Mouse (Mus musculus): ENCODE measurements around the gene Agap2.
A peak's percentile ranks its signal among the peaks of the same experiment; 100 is the strongest.
"Not testable (repeated sequence)": the region's sequence is repeated elsewhere in the genome, so short reads cannot be mapped to it uniquely, and the experiment has no call there.

Agap2 gene

DNA sequence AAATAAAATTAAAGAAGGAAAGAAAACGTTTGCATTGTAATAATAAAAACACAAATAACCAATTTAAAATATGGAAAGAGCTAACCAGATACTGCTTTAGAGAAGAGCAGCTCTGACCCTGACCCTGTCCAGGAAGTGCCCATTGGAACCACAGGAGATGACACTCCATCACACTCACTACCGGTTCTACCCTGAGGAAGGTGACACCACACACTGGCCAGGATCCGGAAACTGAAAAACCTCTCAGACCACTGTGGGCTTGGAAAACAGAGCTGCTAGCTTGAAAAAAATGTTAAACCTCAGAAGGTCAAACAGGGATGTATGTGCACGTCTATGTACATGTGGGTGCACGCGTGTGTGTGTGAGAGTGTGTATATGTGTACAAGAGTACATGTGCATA, 26.1 kb downstream of the Agap2 start:
- DNase-seq (ENCODE audit: low spot score in 2 of 2), result no peak

DNA sequence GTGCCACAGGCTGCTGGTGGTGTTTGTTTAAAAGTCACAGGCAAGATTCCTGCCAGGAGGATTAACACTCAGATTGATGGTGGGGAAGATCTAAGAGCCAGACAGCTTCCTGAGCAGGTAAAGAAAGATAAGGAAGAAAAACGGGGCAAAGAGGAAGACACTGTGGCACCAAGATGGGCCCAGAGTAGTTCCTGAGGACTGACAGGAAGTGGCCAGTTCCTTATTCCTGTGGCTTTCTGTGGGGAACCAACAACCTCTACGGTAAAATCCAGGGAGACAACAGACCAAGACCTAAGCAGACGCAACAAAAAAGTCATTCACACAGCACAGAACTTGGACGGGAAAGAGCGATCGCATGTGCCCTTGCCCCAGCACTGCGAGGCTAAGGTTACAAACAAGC, 28.5 kb downstream of the Agap2 start:
- DNase-seq (ENCODE audit: low spot score in 2 of 2), result no peak

DNA sequence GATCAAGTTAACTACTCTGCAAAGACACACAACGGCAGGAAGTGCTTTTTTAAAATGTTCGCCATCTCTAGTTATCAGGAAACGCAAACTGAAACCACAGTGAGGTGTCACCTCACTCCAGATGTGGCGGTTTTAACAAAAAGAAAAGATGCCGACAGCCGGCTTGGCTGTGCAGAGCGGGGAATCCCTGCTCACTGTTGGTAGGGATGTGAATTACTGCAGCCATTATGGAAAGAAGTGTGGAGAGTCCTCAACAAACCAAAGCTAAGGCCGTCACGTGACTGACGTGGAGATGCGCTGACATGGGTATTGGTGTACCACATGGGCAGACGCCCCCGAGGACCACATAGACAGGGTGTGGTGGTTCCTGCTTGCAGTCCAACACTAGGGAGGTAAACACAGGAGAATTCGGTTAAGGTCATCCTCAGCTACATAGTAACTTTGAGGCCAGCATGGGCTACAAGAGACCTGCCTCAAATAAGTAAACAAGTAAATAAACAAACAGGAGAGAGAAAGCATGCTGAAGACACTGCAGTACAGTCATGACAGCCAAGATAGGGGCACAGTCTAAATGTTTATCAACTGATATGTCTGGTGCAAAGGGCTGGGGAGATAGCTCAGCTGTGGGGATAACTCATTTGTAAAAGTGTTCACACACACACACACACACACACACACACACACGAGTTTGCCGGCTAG, 32.6 kb downstream of the Agap2 start:
- DNase-seq (ENCODE audit: low spot score in 2 of 2), result no peak

DNA sequence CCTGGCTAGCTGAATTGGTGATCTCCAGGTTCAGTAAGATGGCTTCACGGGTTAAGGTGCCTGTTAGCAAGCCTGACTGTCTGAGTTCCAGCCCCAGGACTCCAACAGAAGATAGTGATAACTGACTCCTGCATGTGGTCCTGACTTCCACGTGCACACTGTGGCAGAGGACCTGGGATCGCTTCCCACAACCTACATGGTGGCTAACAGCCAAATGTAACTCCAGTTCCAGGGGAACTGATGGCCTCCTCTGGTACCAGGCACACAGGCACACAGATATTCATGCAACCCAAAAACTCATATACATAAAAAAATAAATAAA, 33.1 kb downstream of the Agap2 start:
- no peak for DNase-seq (ENCODE audit: low spot score in 2 of 2)

DNA sequence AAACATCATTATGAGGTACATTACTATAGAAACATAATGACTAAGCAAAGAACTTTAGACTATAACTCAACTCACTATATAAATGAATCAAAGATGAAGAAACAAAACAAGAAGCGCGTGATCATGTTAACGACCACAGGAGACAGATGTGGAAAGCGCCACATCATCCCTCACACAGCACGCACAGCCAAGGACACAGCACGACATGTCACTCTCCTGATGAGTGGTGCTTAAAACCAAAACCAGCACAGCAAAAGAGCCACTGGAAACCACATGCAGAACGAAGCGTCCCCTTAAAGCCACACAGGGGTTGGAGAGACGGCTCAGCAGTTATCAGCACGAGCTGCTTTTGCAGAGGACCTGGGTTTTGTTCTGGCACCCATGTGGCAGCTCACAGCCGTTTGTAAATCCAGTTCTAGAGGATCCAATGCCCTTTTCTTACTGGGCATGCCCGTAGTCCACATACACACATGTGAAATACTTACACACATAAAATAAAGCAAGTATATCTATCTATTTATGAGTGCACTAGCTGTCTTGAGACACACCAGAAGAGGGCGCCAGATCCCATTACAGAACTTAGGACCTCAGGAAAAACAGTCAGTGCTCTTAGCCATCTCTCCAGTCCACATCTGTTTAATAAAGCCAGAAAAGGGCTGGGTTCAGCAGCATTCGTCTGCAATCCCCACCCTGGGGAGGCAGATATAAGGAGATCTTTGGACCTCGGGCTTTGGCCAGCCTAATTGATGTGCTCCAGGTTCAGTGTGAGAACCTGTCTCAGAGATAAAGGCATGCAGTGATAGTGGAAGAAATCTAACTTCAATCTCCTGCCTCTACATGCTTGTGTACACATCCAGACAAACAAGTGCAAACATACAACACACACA, 36.2 kb downstream of the Agap2 start:
- no peak for DNase-seq (ENCODE audit: low spot score in 2 of 2)

DNA sequence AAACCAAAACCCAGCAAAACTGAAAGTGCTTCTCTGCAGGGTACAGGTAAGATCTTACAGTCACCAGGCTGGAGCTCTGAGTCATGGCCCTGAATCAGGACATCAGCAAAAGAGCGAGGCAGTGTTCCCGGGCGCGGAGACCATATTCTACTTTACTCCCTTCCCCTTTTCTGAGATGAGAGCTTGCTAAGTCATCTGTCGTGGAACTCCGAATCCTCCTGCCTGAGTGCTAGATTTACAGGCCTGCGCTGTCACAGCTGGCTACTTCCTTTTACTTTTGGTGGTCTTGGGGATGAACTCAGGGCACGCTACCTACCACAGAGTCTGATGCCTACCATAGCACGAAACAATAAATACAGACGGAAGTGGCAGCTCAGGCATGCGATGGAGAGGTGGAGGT, 39.3 kb downstream of the Agap2 start:
- no peak for DNase-seq (ENCODE audit: low spot score in 2 of 2)

DNA sequence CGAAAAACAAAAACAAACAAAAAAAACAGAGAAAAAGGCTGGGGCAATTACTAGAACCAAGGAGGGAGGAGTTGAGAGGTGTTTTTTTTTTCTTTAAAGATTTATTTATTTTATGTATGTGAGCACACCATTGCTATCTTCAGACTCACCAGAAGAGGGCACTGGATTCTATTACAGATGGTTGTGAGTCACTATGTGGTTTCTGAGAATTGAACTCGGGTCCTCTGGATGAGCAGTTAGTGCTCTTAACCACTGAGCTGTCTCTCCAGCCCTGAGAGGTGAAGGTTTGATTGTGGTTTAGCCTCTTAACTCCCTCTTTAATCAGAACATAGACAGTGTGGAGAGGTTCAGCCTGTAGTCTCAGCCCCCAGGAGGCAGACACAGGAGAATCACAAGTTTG, 40.0 kb downstream of the Agap2 start:
- no peak for DNase-seq (ENCODE audit: low spot score in 2 of 2)

DNA sequence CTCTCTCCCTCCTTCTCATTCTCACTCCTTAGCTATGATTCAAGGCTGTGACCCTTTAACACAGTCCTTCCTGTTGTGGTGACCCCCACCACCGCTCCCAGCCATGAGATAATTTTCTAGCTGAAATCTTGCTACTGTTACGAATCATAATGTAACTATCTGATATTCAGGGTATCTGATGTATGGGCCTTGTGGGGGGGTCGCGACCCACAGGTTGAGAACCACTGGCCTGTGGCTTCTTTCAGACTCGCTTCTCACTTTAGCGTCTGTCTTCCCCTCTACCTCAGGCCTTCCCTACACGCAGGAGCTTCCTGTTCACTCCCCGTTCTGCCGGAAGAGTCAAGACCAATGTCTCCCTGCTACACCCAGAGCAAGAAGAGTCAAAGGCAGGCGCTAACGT, 43.4 kb downstream of the Agap2 start:
- DNase-seq (ENCODE audit: low spot score in 2 of 2), result no peak

DNA sequence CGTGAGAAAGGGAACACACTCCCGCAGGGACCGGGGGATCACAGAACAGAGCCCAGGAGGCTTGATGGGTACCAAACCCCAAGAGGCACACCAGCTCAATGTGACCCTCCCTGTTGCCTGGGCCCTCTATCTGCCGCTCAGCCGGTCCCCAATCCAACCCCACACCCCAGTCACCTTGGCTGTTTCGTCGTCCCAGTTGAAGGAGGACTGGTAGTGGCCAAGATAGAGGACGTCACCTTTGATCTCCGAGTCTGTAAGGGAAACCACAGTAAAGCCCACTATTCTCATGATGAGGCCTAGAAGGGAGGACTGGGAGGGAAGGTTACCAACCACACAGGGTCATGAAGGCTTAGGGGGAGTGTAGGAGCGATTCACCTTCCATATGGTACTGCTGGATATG, 44.1 kb downstream of the Agap2 start:
- DNase-seq (ENCODE audit: low spot score in 2 of 2), result no peak

DNA sequence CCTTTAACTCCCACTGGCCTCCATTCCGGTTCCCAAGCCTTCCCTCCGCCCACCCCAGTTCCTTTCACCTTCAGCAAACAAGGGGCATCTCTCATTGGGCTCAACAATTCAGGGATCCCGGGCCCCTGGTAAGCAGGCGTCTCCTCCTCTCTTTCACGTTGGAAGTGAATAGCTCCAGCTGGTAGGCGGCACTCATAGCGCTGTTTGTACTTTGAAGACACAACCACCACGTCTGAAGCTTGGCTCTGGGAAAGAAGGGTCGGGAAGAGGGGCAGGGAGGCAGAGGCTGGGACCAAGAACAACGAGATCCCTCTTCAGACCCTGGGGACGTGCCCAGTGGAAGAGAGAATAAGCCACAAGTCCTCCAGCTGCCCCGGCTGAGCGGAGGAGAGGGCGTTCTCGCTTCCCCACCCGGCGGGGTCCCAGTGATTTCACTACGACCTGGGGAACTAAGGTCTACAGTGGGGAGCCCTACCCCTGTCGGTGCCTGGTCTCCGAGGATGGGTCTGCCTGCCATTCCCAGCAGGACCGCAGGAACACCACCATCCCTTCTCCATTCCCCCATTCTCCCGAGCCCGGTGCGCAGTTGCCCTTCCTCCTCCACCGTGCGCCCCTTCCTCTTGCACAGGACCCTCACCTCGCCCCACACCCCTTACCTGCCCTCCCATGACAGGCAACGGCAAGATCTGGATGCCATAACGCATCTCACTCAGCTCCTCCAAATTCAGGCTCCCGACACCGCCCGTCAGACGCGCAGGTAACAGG, 45.4 kb downstream of the Agap2 start:
- DNase-seq (ENCODE audit: low spot score in 2 of 2), result no peak

DNA sequence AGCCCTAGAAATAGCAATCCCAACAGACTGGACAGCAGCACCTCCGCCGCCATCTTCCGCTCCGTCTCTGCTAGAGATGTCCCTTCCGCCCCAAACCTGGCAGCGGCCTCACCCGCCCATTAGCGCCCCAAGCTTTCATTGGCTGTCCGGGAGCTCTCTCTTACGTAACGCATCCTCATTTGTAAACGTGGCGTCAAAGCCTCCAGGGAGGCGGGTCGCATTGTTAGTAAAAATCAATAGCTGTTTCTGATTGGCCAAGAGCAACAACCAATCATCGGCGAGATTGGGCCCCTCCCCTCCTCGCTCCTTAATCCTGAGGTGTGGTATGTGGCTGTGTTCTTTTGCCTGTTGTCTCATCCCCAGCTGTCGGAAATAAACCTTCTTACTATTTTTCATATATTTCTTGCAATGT, 46.0 kb downstream of the Agap2 start, which contains the start of gene Os9:
Os9 (minus strand) TSS at position 66 of the 412 bp plus-strand sequence.
- DNase-seq (ENCODE audit: low spot score in 2 of 2), result peak; percentile 89 to 94

DNA sequence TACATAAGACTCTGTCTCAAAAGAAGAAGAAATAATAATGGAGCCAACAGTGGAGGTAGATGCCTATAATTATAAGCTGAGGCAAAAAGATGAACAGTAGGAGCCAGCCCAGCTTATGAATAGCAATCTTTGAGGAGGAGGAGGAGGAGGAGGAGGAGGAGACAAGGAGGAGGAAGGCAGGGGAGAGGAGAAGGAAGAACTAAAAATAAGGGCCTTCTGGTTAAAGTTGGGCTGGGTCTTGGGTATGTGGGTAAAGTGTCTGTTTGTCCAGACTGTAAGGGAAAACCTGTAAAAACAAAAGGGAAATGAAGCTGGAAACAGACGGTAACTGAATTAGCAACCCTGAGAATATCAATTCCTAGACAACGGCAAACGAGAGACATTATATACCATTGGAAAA, 46.9 kb downstream of the Agap2 start:
- DNase-seq (ENCODE audit: low spot score in 2 of 2), result no peak

DNA sequence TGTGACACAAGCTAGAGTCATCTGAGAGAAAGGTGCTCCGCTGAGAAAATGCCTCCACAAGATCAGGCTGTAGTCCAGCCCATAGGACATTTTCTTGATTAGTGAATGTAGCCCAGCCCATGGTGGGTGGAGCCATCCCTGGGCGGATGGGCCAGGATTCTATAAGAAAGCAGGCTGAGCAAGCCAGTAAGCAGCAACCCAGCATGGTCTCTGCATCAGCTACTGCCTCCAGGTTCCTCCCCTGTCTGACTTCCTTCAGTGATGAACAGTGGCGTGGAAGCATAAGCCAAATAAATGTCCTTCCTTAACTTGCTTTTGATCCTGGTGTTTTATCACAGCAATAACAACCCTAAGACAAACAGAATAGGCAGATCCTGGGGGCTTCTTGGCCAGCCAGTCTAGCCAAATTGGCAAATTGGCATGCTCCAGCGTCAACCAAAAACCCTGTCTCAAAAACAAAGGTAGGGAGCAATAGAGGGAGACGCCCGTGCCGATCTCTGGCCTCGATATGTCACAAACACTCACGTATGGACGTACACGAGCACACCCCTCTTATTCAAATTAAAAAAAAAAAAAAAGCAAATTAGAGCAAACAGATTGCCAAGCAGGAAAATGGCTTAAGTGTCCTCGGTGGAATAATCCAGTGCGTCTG, 47.8 kb downstream of the Agap2 start:
- DNase-seq (ENCODE audit: low spot score in 2 of 2), result peak in 1 of 2 experiments; percentile 27

DNA sequence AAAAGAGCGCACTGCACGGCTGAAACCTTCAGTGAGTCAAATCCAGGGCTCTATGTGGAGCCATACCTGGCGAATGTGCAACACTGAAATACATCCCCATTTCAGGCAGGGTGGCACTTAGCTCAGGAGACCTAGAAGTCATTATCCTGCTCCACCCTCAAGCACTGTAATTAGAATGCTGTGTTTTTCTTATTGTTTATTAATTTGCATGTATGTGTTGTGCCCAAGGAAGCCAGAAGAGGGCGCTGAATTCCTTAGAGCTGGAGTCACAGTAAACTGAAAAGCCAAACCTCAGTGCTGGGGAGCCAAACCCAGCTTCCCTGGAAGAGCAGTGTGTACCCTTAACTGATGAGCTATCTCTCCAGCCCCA, 48.3 kb downstream of the Agap2 start:
- peak; percentile 39 to 64 for DNase-seq (ENCODE audit: low spot score in 2 of 2)

DNA sequence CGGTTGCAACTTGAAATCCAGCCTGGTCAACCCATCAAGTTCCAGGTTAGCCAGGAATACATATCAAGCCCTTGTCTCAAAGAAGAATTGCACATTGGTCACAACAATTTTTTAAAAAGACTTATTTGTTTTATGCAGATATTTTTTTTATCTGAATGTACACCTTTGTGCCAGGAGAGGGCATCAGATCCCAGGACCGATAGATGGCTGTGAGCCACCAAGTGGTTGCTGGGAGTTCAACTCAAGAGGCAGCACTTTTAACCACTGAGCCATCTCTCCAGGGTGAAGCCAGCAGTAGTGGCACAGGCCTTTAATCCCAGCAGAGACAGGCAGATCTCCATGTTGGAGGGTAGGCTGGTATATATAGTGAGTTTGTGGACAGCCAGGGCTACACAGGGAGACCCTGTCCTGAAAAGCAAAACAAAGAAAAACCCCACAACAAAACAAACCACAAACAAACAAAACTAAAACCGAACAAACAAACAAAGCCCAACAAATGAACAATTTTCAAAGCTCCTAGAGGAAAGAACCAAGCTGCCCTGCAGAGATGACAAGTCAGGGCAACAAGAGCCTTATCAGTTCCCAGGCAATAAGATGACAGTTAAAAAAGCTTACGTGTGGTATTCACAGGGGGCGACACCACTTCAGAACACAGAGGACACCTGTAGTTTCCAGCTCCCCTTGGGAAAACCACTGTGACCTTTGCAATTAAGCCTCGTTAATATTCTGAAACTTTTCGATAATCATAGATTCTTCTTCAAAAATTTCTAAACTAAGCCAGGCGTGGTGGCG, 50.3 kb downstream of the Agap2 start:
- DNase-seq (ENCODE audit: low spot score in 2 of 2), result no peak

DNA sequence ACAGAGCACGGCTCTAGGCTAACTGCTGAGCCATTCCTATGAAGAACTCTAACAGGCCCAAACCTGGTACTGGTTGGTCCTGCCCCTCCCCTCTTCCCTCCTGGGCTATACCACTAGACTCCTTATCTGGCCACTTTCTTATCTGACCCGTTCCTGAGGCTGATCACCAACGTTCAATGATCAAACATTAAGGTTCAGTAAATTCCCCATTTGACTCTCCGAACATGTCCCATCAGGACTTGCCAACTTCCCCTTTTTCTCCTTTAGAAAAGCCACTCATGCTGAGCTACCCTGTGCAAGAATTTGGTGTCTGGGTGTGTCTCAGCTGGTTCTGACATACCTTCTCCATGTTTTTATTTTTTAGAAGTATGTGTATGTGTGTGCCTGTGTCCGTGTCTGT, 51.5 kb downstream of the Agap2 start:
- DNase-seq (ENCODE audit: low spot score in 2 of 2), result no peak

DNA sequence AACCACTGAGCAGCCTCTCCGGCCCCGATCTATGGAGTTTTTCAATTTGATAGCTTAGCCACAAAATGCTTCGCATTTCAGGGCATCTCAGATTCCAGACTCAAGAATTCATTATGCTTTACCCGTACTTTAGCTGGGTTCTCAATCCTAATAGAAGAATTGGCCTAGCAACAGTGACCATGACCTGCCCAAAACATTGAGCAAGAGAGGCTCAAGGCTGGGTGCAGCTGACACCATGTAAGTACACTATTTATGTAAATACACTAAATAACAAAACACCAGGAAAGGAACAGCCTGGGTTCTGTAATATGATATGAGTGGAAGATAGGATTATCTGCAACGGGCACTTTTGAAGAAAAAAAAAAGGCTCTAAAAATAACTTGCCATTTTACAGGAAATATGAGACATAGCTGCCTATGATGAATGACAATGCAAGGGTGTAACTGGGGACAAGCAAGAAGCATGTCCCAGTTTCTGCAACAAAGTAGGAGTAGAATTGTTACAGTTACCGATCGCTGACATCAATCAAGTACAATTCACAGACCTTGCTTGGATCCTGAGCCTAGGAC, 52.7 kb downstream of the Agap2 start:
- no peak for DNase-seq (ENCODE audit: low spot score in 2 of 2)

DNA sequence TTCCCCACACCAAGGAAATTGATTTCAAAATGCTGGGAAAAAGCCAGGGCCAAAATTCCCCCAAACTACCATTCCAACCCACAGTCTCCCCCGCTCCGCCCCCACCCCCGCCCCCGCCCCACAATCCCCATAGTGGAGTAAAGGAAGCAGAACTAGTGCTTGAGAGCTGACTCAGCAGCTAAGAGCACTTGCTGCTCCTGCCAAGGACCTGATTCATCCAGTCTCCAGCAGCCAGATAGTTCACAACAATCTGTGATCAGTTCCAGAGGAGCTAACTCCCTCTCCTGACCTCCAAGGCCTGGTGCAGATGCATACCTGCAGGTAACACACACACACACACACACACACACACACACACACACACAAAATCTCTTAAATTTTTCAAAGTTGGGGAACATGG, 54.3 kb downstream of the Agap2 start:
- no peak for DNase-seq (ENCODE audit: low spot score in 2 of 2)

DNA sequence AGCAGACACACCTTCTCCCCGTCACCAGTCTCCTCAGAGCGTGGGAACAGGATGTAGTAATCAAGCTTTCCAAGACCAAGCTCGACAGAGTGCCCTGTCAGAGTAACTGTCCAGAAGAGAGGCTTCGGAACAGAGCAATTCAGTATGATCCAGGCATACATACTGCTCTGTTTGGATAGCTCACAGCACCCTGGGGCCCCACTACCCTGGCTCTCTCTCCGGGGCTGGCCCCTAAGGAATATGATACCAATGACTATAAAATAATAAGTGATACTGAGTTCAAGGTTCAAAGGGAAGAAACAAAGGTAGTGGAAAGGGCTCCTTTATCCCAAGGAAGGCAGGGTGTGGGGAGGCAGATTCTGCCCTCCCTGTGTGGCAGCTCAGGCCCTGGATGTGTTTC, 57.4 kb downstream of the Agap2 start:
- no peak for DNase-seq (ENCODE audit: low spot score in 2 of 2)

DNA sequence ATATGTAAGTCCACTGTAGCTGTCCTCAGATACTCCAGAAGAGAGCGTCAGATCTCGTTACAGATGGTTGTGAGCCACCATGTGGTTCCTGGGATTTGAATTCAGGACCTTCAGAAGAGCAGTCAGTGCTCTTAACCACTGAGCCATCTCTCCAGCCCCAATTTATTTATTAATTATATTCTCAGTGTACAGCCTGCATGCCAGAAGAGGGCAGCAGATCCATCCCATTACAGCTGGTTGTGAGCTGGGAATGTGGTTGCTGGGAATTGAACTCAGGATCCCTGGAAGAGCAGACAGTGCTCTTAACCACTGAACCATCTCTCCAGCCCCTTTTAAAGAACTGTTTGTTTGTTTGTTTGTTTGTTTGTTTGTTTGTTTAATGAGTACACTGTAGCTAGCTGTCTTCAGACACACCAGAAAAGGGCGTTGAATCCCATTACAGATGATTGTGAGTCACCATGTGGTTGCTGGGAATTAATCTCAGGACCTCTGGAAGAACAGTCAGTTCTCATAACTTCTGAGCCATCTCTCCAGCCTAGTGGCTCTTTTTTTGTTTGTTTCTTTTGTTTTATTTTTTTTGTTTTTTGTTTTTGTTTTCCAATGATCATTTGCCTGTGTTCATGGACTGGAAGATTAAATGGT, 59.4 kb downstream of the Agap2 start:
- not testable (repeated sequence) for DNase-seq (ENCODE audit: low spot score in 2 of 2)

All from spleen, postnatal 14 days (tissue).